Mouse (Mus musculus) hindbrain, embryonic 16.5 days (tissue): ENCODE results near the gene Stpg2. TPM values are rescaled to one million over a fixed set of nuclear protein-coding genes. Genes with fewer than 3 reads are reported as not detected.
"Not testable (repeated sequence)": the region's sequence is repeated elsewhere in the genome, so short reads cannot be mapped to it uniquely, and the experiment has no call there.

Experiments
- ATAC-seq: fragments of 200-750 bp; cut with Nextera tagmentation; 2 replicates; pipeline ENCODE4 v1.8.0; 2017; ENCODE audit warnings: moderate TSS enrichment, moderate library complexity
- H3K27ac ChIP-seq: fragments of 300-500 bp; sonication (generic); 2 replicates; pipeline ENCODE4 v1.5.1; 2014; ENCODE audit warnings: low read depth, mild to moderate bottlenecking, control low read depth, low read length, moderate library complexity
- H3K27me3 ChIP-seq: fragments of 300-500 bp; sonication (generic); replicated peaks from 2 replicates; pipeline ENCODE4 v1.6.1; 2014; ENCODE audit warnings: low read length; ENCODE audit not compliant: control insufficient read depth, insufficient read depth
- H3K36me3 ChIP-seq: fragments of 300-500 bp; sonication (generic); 2 replicates; pipeline ENCODE4 v1.6.1; 2014; ENCODE audit warnings: mild to moderate bottlenecking, low read length, moderate library complexity, mixed read lengths; ENCODE audit not compliant: control insufficient read depth, insufficient read depth
- H3K4me1 ChIP-seq: fragments of 300-500 bp; sonication (generic); 2 replicates; pipeline ENCODE4 v1.6.1; 2014; ENCODE audit warnings: low read depth, low read length; ENCODE audit not compliant: control insufficient read depth, insufficient read depth
- H3K4me2 ChIP-seq: fragments of 300-500 bp; sonication (generic); 2 replicates; pipeline ENCODE4 v1.6.1; 2014; ENCODE audit warnings: mild to moderate bottlenecking, low read length, control low read depth, moderate library complexity
- H3K4me3 ChIP-seq: fragments of 300-500 bp; sonication (generic); 2 replicates; pipeline ENCODE4 v1.5.1; 2014; ENCODE audit warnings: mild to moderate bottlenecking, low read length, control low read depth, moderate library complexity
- H3K9ac ChIP-seq: fragments of 300-500 bp; sonication (generic); 2 replicates; pipeline ENCODE4 v1.6.1; 2014; ENCODE audit warnings: low read depth, mild to moderate bottlenecking, control low read depth, low read length, moderate library complexity
- H3K9me3 ChIP-seq: fragments of 300-500 bp; sonication (generic); 2 replicates; pipeline ENCODE4 v1.6.1; 2014; ENCODE audit warnings: mild to moderate bottlenecking, low read length, moderate library complexity; ENCODE audit not compliant: control insufficient read depth
- WGBS: fragments of 180-500 bp; shearing (Covaris S2); extraction: QIAGEN DNeasy Blood & Tissue Kit; methylation state at CpG from one replicate; pipeline ENCODE4 v1.1.7; 2014; 5-methylcytosine and 5-hydroxymethylcytosine counted together
- polyA plus RNA-seq: library from polyadenylated mRNA; unstranded; fragments of >200 nt; fragmentation: Nextera tagmentation; extraction: Ambion mirVana; gene quantifications from 2 replicates; pipeline ENCODE4 v1.2.1, GENCODE M21; 2015

Stpg2 gene
- polyA plus RNA-seq, 1 experiment from 2014 or later: not detected

GRCm38 (mm10) chr3:139665047-139665446 is 459.6 kb downstream of the Stpg2 start:
- Histone ChIP-seq H3K4me1 (no peaks in the 10 kb centered on the region), H3K9ac (no peak overlapping the region), H3K4me2 (no peak overlapping the region), H3K36me3 (no peaks in the 10 kb centered on the region), H3K27me3 (no peaks in the 10 kb centered on the region), H3K4me3 (no peak overlapping the region), H3K27ac (no peak overlapping the region), H3K9me3 (no peaks in the 10 kb centered on the region)
- no peak for ATAC-seq
- WGBS: 96% methylated on average over 3 of the region's 3 CpGs

GRCm38 (mm10) chr3:139676192-139676591 is 470.7 kb downstream of the Stpg2 start:
- no peaks in the 10 kb centered on the region for H3K36me3 ChIP-seq
- no peak overlapping the region for H3K27ac ChIP-seq
- no peaks in the 10 kb centered on the region for H3K4me1 ChIP-seq
- no peak overlapping the region for H3K4me2 ChIP-seq
- no peaks in the 10 kb centered on the region for H3K9me3 ChIP-seq
- WGBS: 79% methylated on average over 3 of the region's 3 CpGs
- no peaks in the 10 kb centered on the region for H3K27me3 ChIP-seq
- H3K4me3 ChIP-seq: no peak overlapping the region
- H3K9ac ChIP-seq: no peak overlapping the region
- ATAC-seq: no peak

DNA sequence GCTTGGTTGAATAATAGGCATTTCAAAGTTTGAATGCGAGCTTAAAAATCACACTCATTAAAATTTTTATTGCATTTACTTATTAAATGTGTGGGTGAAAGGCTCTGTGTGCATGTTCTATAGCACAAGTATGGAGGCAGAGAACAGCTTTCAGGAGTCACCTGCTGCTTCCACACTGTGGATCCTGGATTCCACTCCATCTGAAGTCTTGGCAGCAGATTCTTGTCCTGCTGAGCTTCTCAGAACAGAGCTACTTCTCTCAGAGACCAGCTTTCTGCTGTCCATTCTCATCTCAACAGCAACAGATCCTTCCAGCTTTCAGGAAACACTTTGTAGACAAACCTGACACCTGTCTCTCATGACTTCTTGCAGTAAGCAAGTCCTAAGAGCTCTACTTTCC is 471.2 kb downstream of the Stpg2 start:
- ATAC-seq: no peak
- WGBS: 91% methylated on average over 1 of the region's 1 CpGs
- no peak overlapping the region for H3K4me3 ChIP-seq

DNA sequence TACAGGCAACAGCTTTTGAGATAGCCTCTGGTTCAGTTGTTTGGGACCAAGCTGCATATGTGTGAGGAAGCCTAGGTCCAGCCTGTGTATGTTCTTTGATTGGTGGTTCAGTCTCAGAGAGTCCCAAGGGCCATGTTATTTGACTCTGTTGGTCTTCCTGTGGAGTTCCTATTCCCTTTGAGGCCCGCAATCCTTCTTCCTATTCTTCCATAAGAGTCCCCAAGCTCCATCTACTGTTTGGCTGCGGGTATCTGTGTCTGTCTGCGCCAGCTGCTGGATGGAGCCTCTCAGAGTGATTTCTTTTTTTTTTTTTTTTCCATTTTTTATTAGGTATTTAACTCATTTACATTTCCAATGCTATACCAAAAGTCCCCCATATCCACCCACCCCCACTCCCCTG is 498.7 kb downstream of the Stpg2 start:
- not testable (repeated sequence) for H3K9ac ChIP-seq, H3K4me3 ChIP-seq, H3K36me3 ChIP-seq, H3K4me2 ChIP-seq, H3K27ac ChIP-seq, H3K4me1 ChIP-seq, ATAC-seq, H3K27me3 ChIP-seq, H3K9me3 ChIP-seq
- WGBS: 97% methylated on average over 3 of the region's 3 CpGs

More for the DNA sequence above, 471.2 kb downstream of the Stpg2 start:
- Histone ChIP-seq H3K9me3 (no peaks in the 10 kb centered on the region), H3K9ac (no peak overlapping the region), H3K36me3 (no peaks in the 10 kb centered on the region), H3K27me3 (no peaks in the 10 kb centered on the region), H3K27ac (no peak overlapping the region), H3K4me2 (no peak overlapping the region), H3K4me1 (no peaks in the 10 kb centered on the region)

DNA sequence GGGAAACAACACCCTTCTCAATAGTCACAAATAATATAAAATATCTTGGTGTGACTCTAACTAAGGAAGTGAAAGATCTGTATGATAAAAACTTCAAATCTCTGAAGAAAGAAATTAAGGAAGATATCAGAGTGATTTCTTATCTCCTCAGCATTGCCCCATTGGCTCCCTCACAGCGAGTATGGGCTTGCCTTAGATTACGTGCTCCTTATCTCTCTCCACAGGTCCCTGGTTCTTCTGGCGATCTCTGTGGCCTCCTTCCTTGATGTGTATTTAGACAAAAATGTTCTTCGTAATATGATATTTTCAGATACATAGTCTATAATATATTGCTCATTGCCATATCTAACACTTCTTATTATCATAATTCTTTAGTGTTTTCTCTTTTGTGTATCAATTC is 501.9 kb downstream of the Stpg2 start:
- ATAC-seq: not testable (repeated sequence)

DNA sequence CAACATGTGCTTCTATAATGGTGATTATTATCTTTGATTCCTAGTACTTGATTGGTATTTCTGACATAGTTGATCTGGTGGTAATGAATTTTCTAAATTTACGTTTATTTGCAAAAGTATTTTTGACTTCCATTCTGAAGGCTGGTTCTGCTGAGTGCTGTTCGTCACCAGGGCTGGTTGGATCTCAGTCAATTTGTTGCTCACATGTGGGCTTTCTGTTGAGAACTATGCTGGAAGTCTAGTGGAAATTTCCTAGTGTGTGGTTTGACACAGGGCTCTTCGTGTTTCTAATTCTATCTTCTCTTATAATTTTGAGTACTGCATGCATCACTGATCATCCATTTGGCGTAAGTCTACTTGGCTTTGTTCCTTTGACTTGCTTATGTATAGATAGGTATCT is 504.3 kb downstream of the Stpg2 start:
- ATAC-seq: no peak
- no peak overlapping the region for H3K9ac ChIP-seq
- WGBS: 88% methylated on average over 4 of the region's 4 CpGs
- no peaks in the 10 kb centered on the region for H3K4me1 ChIP-seq
- no peaks in the 10 kb centered on the region for H3K9me3 ChIP-seq
- no peak overlapping the region for H3K27ac ChIP-seq
- no peaks in the 10 kb centered on the region for H3K27me3 ChIP-seq
- H3K4me2 ChIP-seq: no peak overlapping the region
- no peak overlapping the region for H3K4me3 ChIP-seq
- no peaks in the 10 kb centered on the region for H3K36me3 ChIP-seq

More for the DNA sequence above, 501.9 kb downstream of the Stpg2 start:
- H3K9me3 ChIP-seq, H3K4me1 ChIP-seq, H3K27ac ChIP-seq, H3K9ac ChIP-seq, H3K4me3 ChIP-seq, H3K4me2 ChIP-seq, H3K36me3 ChIP-seq, H3K27me3 ChIP-seq: not testable (repeated sequence)
- WGBS: 95% methylated on average over 4 of the region's 4 CpGs

DNA sequence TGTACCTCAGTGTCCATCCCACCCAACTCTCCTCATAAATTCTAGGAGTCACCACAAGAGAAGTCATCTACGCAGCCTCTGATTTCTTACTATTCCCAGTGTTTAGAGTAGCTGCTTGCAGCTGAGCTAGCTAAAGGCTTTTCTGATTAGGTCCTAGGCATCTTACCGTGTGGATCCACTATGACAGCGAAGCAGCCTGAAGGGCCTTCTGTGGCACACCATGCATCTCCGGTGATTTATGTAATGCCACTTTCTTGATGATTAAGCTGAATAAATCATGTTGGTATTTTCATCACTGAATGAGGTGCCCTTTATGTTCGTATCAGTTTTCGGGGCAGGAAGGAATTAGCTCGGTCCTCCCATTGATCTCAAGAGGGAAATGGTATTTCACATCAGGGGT is 523.3 kb downstream of the Stpg2 start:
- Histone ChIP-seq H3K4me1 (no peaks in the 10 kb centered on the region), H3K27ac (no peak overlapping the region), H3K27me3 (no peaks in the 10 kb centered on the region), H3K36me3 (no peaks in the 10 kb centered on the region), H3K4me3 (no peak overlapping the region), H3K9ac (no peak overlapping the region), H3K4me2 (no peak overlapping the region), H3K9me3 (no peaks in the 10 kb centered on the region)
- WGBS: 76% methylated on average over 7 of the region's 7 CpGs
- ATAC-seq: no peak

DNA sequence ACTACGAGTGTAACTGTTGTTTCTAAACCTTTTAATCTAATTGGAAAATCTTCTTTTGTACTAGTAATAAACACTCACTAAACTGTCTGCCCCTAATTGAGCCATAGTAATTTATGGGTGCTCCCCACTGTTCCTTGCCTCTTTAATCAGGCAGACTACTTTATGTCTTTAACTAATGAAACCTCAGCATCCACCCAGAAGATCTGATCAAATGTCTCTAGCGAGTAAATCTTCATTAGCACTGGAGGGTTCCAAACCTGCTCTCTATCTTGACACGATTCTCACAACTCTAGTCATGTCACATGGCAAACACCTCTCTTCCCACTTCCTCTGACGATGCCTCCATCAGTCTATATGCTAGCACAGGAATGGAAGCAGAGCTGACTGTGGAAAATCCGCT is 523.8 kb downstream of the Stpg2 start:
- H3K9me3 ChIP-seq: no peaks in the 10 kb centered on the region
- 66% methylated on average over 5 of the region's 5 CpGs for WGBS
- H3K4me2 ChIP-seq: no peak overlapping the region
- H3K9ac ChIP-seq: no peak overlapping the region
- H3K4me1 ChIP-seq: no peaks in the 10 kb centered on the region
- no peaks in the 10 kb centered on the region for H3K27me3 ChIP-seq
- no peak overlapping the region for H3K4me3 ChIP-seq
- no peak for ATAC-seq
- no peaks in the 10 kb centered on the region for H3K36me3 ChIP-seq
- no peak overlapping the region for H3K27ac ChIP-seq

- no peaks in the 10 kb centered on the region for H3K36me3 ChIP-seq
- WGBS: 92% methylated on average over 2 of the region's 2 CpGs
- no peak overlapping the region for H3K27ac ChIP-seq
- H3K4me1 ChIP-seq: no peaks in the 10 kb centered on the region
- H3K9ac ChIP-seq: no peak overlapping the region
- no peaks in the 10 kb centered on the region for H3K27me3 ChIP-seq
- no peak for ATAC-seq
- H3K9me3 ChIP-seq: no peaks in the 10 kb centered on the region
- H3K4me3 ChIP-seq: no peak overlapping the region
- H3K4me2 ChIP-seq: no peak overlapping the region
Measured at GRCm38 (mm10) chr3:139733156-139733555, 527.7 kb downstream of the Stpg2 start.

DNA sequence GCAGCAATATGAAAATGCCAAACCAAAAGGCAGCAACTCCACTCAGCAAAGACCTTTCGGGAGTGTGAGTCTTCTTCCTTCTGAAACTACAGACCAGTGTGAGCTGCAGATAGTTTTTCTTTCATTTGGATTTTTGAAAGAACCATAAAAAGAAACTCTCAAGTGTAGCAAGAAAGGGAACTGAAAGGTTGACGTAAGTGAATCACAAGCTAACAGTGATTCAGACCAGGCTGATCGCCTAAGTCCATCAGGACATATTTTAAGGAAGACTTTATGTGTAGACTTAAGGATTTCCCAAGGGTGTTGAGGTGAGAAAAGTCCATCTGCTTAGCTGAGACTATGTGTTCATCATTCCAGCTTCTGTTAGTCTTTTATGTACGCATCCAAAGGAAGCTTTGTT is 533.9 kb downstream of the Stpg2 start:
- Histone ChIP-seq H3K4me1 (no peaks in the 10 kb centered on the region), H3K4me3 (no peak overlapping the region), H3K36me3 (no peaks in the 10 kb centered on the region), H3K27me3 (no peaks in the 10 kb centered on the region), H3K4me2 (no peak overlapping the region), H3K9me3 (no peaks in the 10 kb centered on the region), H3K27ac (no peak overlapping the region), H3K9ac (no peak overlapping the region)
- ATAC-seq: no peak
- WGBS: 90% methylated on average over 4 of the region's 4 CpGs
